Mouse (Mus musculus) forebrain, embryonic 10.5 days (tissue): ENCODE data around the gene Itm2b. TPM values are rescaled to one million over a fixed set of nuclear protein-coding genes. Genes with fewer than 3 reads are reported as not detected.

Experiments
- DNase-seq: peaks from one replicate; pipeline ENCODE4 v3.0.0-alpha.2; 2017; ENCODE audit warnings: low spot score; ENCODE audit errors: extremely low spot score
- H3K27ac ChIP-seq: fragments of 300-500 bp; sonication (generic); 2 replicates; pipeline ENCODE4 v1.5.1; 2016; ENCODE audit warnings: mild to moderate bottlenecking
- H3K27me3 ChIP-seq: fragments of 300-500 bp; sonication (generic); 2 replicates; pipeline ENCODE4 v1.6.1; 2016; ENCODE audit warnings: mild to moderate bottlenecking; ENCODE audit not compliant: poor library complexity, severe bottlenecking
- H3K36me3 ChIP-seq: fragments of 300-500 bp; sonication (generic); replicated peaks from 2 replicates; pipeline ENCODE4 v1.6.1; 2016; ENCODE audit warnings: mild to moderate bottlenecking, moderate library complexity
- H3K4me1 ChIP-seq: fragments of 300-500 bp; sonication (generic); 2 replicates; pipeline ENCODE4 v1.6.1; 2016
- H3K4me3 ChIP-seq: fragments of 300-500 bp; sonication (generic); 2 replicates; pipeline ENCODE4 v1.5.1; 2016; ENCODE audit warnings: mild to moderate bottlenecking, moderate library complexity
- H3K9me3 ChIP-seq: fragments of 300-500 bp; sonication (generic); 2 replicates; pipeline ENCODE4 v1.6.1; 2016; ENCODE audit warnings: mild to moderate bottlenecking, moderate library complexity
- WGBS: fragments of 180-500 bp; shearing (Covaris S2); methylation state at CpG from one replicate; pipeline ENCODE4 v1.1.7; 2016; 5-methylcytosine and 5-hydroxymethylcytosine counted together
- polyA plus RNA-seq: library from polyadenylated mRNA; unstranded; fragments of >200 nt; fragmentation: Nextera tagmentation; extraction: Ambion mirVana; gene quantifications from 2 replicates; pipeline ENCODE4 v1.2.1, GENCODE M21; 2016

Itm2b gene
- 192 and 209 TPM in 2 replicates for polyA plus RNA-seq

DNA sequence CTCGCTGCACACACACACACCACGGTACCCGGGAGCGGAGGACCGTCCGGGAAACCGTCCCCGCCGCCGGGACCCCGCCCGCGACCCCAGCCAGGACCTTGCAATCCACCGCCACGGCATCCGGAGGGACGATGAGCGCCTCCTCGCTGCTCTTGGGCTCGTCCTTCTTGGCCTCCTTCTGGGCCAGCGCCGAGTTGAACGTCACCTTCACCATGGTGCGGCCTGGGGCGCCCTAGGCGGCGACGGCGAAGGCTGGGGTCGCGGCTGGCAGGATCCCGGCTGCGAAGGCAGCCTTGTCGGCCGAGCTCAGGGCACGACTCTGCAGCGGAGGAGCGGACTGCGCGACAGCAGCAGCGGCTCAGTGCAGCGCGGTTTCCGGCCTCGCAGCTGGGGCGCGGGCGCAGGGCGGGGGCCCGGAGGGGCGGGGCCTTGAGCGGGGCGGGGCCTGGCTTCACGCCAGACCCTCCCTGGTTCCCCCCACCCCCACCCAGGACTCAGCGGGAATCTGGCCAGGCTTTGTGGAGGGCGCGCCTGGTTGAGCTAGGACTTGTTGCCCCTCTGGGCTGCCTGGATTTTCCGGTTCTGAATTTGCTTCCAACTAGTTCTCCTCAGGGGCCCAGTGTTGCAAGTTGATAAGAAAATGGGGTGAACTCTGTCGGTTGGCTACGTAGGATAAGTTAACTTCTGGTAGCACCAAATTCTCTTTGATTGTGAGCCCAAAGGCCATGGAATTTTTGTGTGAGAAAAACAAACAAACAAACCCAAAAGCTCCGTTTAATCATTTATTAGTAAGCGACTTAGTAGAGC lies at the start of gene Itm2b:
Itm2b (minus strand) TSS at position 377 of the 807 bp plus-strand sequence.
- Histone ChIP-seq H3K36me3 (no peaks in the 10 kb centered on the region), H3K27me3 (peaks cover under 1% of the 10 kb centered on the region; the same call in 1 of the 2 replicates), H3K27ac (peak within 1 kb of the TSS; percentile 96), H3K4me1 (peaks cover 52% of the 10 kb centered on the region), H3K9me3 (no peaks in the 10 kb centered on the region), H3K4me3 (peak within 1 kb of the TSS; percentile 96)
- DNase-seq = peak; percentile 87
- WGBS = 1% methylated on average over 56 of the region's 62 CpGs

- DNase-seq = no peak
- WGBS = 88% methylated on average over 6 of the region's 6 CpGs
Observed at GRCm38 (mm10) chr14:73433487-73433886, 48.4 kb upstream of the Itm2b start.

DNA sequence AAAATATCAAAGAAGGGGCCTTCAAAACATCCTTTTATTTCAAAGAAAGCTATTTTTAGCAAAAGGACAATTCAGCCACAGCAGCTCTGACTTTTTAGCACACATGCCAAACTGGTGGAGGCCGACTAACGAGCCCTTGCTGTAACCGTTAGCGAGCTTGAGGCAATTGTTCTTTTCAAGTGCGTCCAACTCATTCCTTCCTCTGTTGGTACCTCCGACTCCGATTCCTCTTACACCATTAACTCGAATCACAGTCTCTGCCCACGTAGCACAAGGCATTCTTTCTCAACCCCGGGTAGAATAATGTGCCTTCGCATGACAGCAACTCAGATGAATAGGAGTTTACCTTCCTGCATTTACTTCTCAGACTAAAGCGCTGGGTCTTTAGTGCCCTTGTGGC lies 45.5 kb upstream of the Itm2b start:
- Histone ChIP-seq H3K27me3 (no peaks in the 10 kb centered on the region), H3K4me3 (no peak overlapping the region), H3K27ac (no peak overlapping the region), H3K9me3 (peaks cover 5% of the 10 kb centered on the region; the same call in 1 of the 2 replicates), H3K36me3 (no peaks in the 10 kb centered on the region), H3K4me1 (peaks cover 7% of the 10 kb centered on the region)
- 54% methylated on average over 12 of the region's 12 CpGs for WGBS
- DNase-seq = no peak

More at GRCm38 (mm10) chr14:73433487-73433886, 48.4 kb upstream of the Itm2b start:
- Histone ChIP-seq H3K9me3 (no peaks in the 10 kb centered on the region), H3K36me3 (no peaks in the 10 kb centered on the region), H3K4me1 (peaks cover 7% of the 10 kb centered on the region), H3K27ac (no peak overlapping the region), H3K27me3 (no peaks in the 10 kb centered on the region), H3K4me3 (no peak overlapping the region)

- peaks cover 5% of the 10 kb centered on the region; the same call in 1 of the 2 replicates for H3K9me3 ChIP-seq
- no peak for DNase-seq
- H3K36me3 ChIP-seq = no peaks in the 10 kb centered on the region
- WGBS = 86% methylated on average over 2 of the region's 2 CpGs
- H3K4me3 ChIP-seq = no peak overlapping the region
- no peaks in the 10 kb centered on the region for H3K27me3 ChIP-seq
- peaks cover 9% of the 10 kb centered on the region for H3K4me1 ChIP-seq
- H3K27ac ChIP-seq = no peak overlapping the region
Observed at GRCm38 (mm10) chr14:73425571-73426041, 40.5 kb upstream of the Itm2b start.

GRCm38 (mm10) chr14:73424961-73425360 lies 39.9 kb upstream of the Itm2b start:
- H3K27ac ChIP-seq = no peak overlapping the region
- 72% methylated on average over 6 of the region's 6 CpGs for WGBS
- H3K4me1 ChIP-seq = peaks cover 7% of the 10 kb centered on the region
- peaks cover 5% of the 10 kb centered on the region; the same call in 1 of the 2 replicates for H3K9me3 ChIP-seq
- no peak overlapping the region for H3K4me3 ChIP-seq
- no peaks in the 10 kb centered on the region for H3K36me3 ChIP-seq
- DNase-seq = no peak
- no peaks in the 10 kb centered on the region for H3K27me3 ChIP-seq

DNA sequence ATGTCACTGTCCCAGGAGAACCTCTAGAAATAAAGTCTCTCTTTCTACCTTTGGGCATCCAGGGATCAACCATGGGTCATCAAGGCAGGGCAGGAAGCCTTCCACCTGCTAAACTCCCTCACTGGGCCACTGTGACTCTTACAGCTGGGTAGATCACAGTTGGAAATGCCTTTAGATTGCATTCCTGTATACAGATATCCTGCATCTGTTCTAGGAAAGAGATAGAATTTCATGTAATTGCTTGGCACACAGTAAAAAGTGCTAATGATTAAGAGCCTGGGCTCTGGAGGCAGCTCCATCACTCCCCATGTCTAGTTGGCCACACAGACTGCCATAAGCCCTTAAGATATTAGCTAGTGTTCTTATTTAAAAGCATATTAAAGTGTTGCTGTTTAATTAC lies 38.5 kb upstream of the Itm2b start:
- Histone ChIP-seq H3K27ac (no peak overlapping the region), H3K36me3 (no peaks in the 10 kb centered on the region), H3K4me3 (no peak overlapping the region), H3K4me1 (peaks cover 13% of the 10 kb centered on the region), H3K27me3 (no peaks in the 10 kb centered on the region), H3K9me3 (peaks cover 5% of the 10 kb centered on the region; the same call in 1 of the 2 replicates)
- no peak for DNase-seq

- Histone ChIP-seq H3K4me3 (no peak overlapping the region), H3K4me1 (peaks cover 13% of the 10 kb centered on the region), H3K27me3 (no peaks in the 10 kb centered on the region), H3K27ac (no peak overlapping the region), H3K36me3 (no peaks in the 10 kb centered on the region), H3K9me3 (peaks cover 5% of the 10 kb centered on the region; the same call in 1 of the 2 replicates)
- 99% methylated on average over 2 of the region's 2 CpGs for WGBS
- DNase-seq = no peak
Observed at GRCm38 (mm10) chr14:73422621-73423020, 37.5 kb upstream of the Itm2b start.

GRCm38 (mm10) chr14:73421580-73421979 lies 36.5 kb upstream of the Itm2b start:
- no peaks in the 10 kb centered on the region for H3K27me3 ChIP-seq
- WGBS = 91% methylated on average over 9 of the region's 9 CpGs
- peaks cover 13% of the 10 kb centered on the region for H3K4me1 ChIP-seq
- no peaks in the 10 kb centered on the region for H3K36me3 ChIP-seq
- H3K4me3 ChIP-seq = no peak overlapping the region
- no peak for DNase-seq
- no peak overlapping the region for H3K27ac ChIP-seq
- peaks cover 2% of the 10 kb centered on the region; the same call in 1 of the 2 replicates for H3K9me3 ChIP-seq

DNA sequence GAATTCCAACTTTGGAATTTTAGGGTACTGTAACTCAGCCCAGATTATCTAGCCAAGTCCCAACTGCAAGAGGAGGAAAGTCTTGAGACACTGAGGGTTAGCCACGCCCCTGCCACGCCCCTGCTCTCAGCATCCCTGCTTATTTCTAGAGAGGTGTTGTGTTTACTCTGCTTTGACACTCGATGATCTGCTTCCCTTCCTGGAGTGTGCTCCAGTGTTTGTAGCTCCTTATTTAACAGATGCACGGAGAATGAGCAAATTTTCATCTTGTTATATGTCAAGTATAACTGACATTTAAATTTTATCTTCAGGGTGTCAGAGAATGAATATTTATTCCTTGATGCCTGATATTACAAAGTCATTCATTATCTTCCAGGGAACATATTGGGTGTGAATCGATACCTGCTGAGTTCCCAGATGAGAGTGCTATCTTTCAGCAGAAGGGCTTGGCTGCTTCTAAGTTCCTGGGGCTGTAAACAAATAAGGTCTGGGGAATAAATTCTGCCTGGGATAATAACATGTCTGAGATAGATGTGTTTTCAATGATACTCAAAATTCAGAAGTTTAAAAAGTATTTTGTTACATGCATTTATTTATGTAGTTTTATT lies 35.2 kb upstream of the Itm2b start:
- DNase-seq = no peak
- H3K4me1 ChIP-seq = peaks cover 18% of the 10 kb centered on the region
- no peaks in the 10 kb centered on the region for H3K36me3 ChIP-seq
- no peak overlapping the region for H3K27ac ChIP-seq
- H3K27me3 ChIP-seq = no peaks in the 10 kb centered on the region
- 48% methylated on average over 5 of the region's 5 CpGs for WGBS
- H3K4me3 ChIP-seq = no peak overlapping the region
- no peaks in the 10 kb centered on the region for H3K9me3 ChIP-seq

DNA sequence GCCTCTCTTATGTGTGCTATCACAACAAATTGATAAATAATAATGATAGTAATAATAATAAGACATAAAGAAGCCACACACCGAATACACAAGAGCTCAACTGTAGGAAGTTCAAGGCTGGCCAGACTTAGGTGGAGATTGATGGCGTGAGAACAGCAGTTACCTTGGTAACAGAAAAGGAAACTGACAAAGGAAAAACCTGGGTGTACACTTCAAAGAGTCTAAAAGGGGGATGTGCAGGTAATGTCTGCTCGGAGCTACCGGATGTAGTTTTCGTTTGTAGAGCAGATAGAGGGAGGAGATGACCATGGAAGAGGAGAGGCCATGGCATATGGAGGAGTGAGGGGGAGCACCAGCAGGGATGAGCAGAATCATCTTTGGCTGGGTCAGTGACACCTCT lies 31.4 kb upstream of the Itm2b start:
- peaks cover 19% of the 10 kb centered on the region for H3K4me1 ChIP-seq
- H3K27ac ChIP-seq = no peak overlapping the region
- H3K4me3 ChIP-seq = no peak overlapping the region
- no peaks in the 10 kb centered on the region for H3K36me3 ChIP-seq
- no peaks in the 10 kb centered on the region for H3K27me3 ChIP-seq
- WGBS = 91% methylated on average over 5 of the region's 5 CpGs
- no peaks in the 10 kb centered on the region for H3K9me3 ChIP-seq
- DNase-seq = no peak

GRCm38 (mm10) chr14:73415376-73416035 lies 30.4 kb upstream of the Itm2b start:
- H3K9me3 ChIP-seq = no peaks in the 10 kb centered on the region
- 33% methylated on average over 13 of the region's 13 CpGs for WGBS
- peak; percentile 27 for DNase-seq
- H3K36me3 ChIP-seq = no peaks in the 10 kb centered on the region
- peaks cover 13% of the 10 kb centered on the region for H3K4me1 ChIP-seq
- no peaks in the 10 kb centered on the region for H3K27me3 ChIP-seq
- peak overlapping the region; percentile 9; the same call in 1 of the 2 replicates for H3K27ac ChIP-seq
- no peak overlapping the region for H3K4me3 ChIP-seq

- DNase-seq = no peak
- Histone ChIP-seq H3K9me3 (no peaks in the 10 kb centered on the region), H3K27me3 (no peaks in the 10 kb centered on the region), H3K4me3 (no peak overlapping the region), H3K4me1 (peaks cover 7% of the 10 kb centered on the region), H3K36me3 (no peaks in the 10 kb centered on the region), H3K27ac (no peak overlapping the region)
- 82% methylated on average over 1 of the region's 1 CpGs for whole genome bisulfite sequencing
Observed at GRCm38 (mm10) chr14:73411729-73412128, 26.6 kb upstream of the Itm2b start.
